Mouse (Mus musculus): ENCODE measurements around the gene Bcap31.
A peak's percentile ranks its signal among the peaks of the same experiment; 100 is the strongest.
"Not testable (repeated sequence)": the region's sequence is repeated elsewhere in the genome, so short reads cannot be mapped to it uniquely, and the experiment has no call there.

Bcap31 gene

GRCm38 (mm10) chrX:73716109-73716661 lies at the start of gene Bcap31, which contains the start of gene Abcd1:
Gene Bcap31, minus strand, starts transcription at chrX:73716175.
Gene Abcd1, plus strand, starts transcription at chrX:73716597.
- DNase-seq (ENCODE audit: low read depth), result peak; percentile 98

GRCm38 (mm10) chrX:73765311-73765710 lies 49.3 kb upstream of the Bcap31 start:
- peak; percentile 81 for DNase-seq (ENCODE audit: low read depth)

- peak; percentile 80 for DNase-seq (ENCODE audit: low read depth)
These were observed 42.8 kb upstream of the Bcap31 start for GRCm38 (mm10) chrX:73758611-73759290.

- DNase-seq (ENCODE audit: low read depth), result no peak
These were observed 40.6 kb upstream of the Bcap31 start, which contains the start of gene Plxnb3 for GRCm38 (mm10) chrX:73756334-73757140. Gene Plxnb3, plus strand, starts transcription at chrX:73757090.

GRCm38 (mm10) chrX:73748977-73749376 lies 33.0 kb upstream of the Bcap31 start:
- peak; percentile 56 for DNase-seq (ENCODE audit: low read depth)

- no peak for DNase-seq (ENCODE audit: low read depth)
These were observed 29.0 kb upstream of the Bcap31 start for GRCm38 (mm10) chrX:73744774-73745481.

- not testable (repeated sequence) for DNase-seq (ENCODE audit: low read depth)
These were observed 23.9 kb upstream of the Bcap31 start for GRCm38 (mm10) chrX:73739841-73740240.

GRCm38 (mm10) chrX:73739151-73739550 lies 23.2 kb upstream of the Bcap31 start:
- DNase-seq (ENCODE audit: low read depth), result no peak

GRCm38 (mm10) chrX:73738155-73738554 lies 22.2 kb upstream of the Bcap31 start:
- DNase-seq (ENCODE audit: low read depth), result no peak

GRCm38 (mm10) chrX:73730908-73731307 lies 14.9 kb upstream of the Bcap31 start:
- no peak for DNase-seq (ENCODE audit: low read depth)

GRCm38 (mm10) chrX:73718686-73719362 lies 2.8 kb upstream of the Bcap31 start:
- peak; percentile 63 for DNase-seq (ENCODE audit: low read depth)

GRCm38 (mm10) chrX:73718271-73718670 lies 2.3 kb upstream of the Bcap31 start:
- DNase-seq (ENCODE audit: low read depth), result peak; percentile 28

GRCm38 (mm10) chrX:73717667-73718066 lies 1.7 kb upstream of the Bcap31 start:
- DNase-seq (ENCODE audit: low read depth), result peak; percentile 11

- DNase-seq (ENCODE audit: low read depth), result no peak
These were observed 952 bp upstream of the Bcap31 start for GRCm38 (mm10) chrX:73716709-73717545.

- DNase-seq (ENCODE audit: low read depth), result peak; percentile 83
These were observed 383 bp downstream of the Bcap31 start for GRCm38 (mm10) chrX:73715476-73716108.

GRCm38 (mm10) chrX:73700472-73700871 lies 15.5 kb downstream of the Bcap31 start:
- DNase-seq (ENCODE audit: low read depth), result peak; percentile 53

- peak; percentile 64 for DNase-seq (ENCODE audit: low read depth)
These were observed 24.9 kb downstream of the Bcap31 start for GRCm38 (mm10) chrX:73690917-73691629.

- no peak for DNase-seq (ENCODE audit: low read depth)
These were observed 30.3 kb downstream of the Bcap31 start for GRCm38 (mm10) chrX:73685629-73686028.

- no peak for DNase-seq (ENCODE audit: low read depth)
These were observed 31.0 kb downstream of the Bcap31 start for GRCm38 (mm10) chrX:73684978-73685377.

Measured in 416B (cell line).